Mouse (Mus musculus) intestine, embryonic 14.5 days (tissue): ENCODE data around the gene Gm10139. TPM values are rescaled to one million over a fixed set of nuclear protein-coding genes. Genes with fewer than 3 reads are reported as not detected.
"Not testable (repeated sequence)": the region's sequence is repeated elsewhere in the genome, so short reads cannot be mapped to it uniquely, and the experiment has no call there.

Experiments used
- ATAC-seq: fragments of 200-750 bp; cut with Nextera tagmentation; replicated peaks from 2 replicates; pipeline ENCODE4 v1.8.0; 2017; ENCODE audit warnings: low read depth, moderate number of reproducible peaks, moderate TSS enrichment, moderate library complexity; ENCODE audit not compliant: low FRiP score, low TSS enrichment
- DNase-seq: peaks from one replicate; pipeline ENCODE4 v3.0.0-alpha.2; 2018; ENCODE audit warnings: low spot score
- H3K27ac ChIP-seq: fragments of 300-500 bp; sonication (generic); 2 replicates; pipeline ENCODE4 v1.5.1; 2014; ENCODE audit warnings: low read depth, mild to moderate bottlenecking, control low read depth
- H3K27me3 ChIP-seq: fragments of 300-500 bp; sonication (generic); replicated peaks from 2 replicates; pipeline ENCODE4 v1.6.1; 2014; ENCODE audit warnings: low read length, control low read depth; ENCODE audit not compliant: control insufficient read depth, insufficient read depth
- H3K36me3 ChIP-seq: fragments of 300-500 bp; sonication (generic); 2 replicates; pipeline ENCODE4 v1.6.1; 2014; ENCODE audit warnings: low read length, control low read depth; ENCODE audit not compliant: control insufficient read depth, insufficient read depth
- H3K4me1 ChIP-seq: fragments of 300-500 bp; sonication (generic); replicated peaks from 2 replicates; pipeline ENCODE4 v1.6.1; 2014; ENCODE audit warnings: low read length, control low read depth, mixed read lengths; ENCODE audit not compliant: control insufficient read depth, insufficient read depth
- H3K4me2 ChIP-seq: fragments of 300-500 bp; sonication (generic); 2 replicates; pipeline ENCODE4 v1.6.1; 2014; ENCODE audit warnings: low read length
- H3K4me3 ChIP-seq: fragments of 300-500 bp; sonication (generic); 2 replicates; pipeline ENCODE4 v1.5.1; 2014; ENCODE audit warnings: low read depth, low read length, control low read depth, mixed read lengths
- H3K9ac ChIP-seq: fragments of 300-500 bp; sonication (generic); 2 replicates; pipeline ENCODE4 v1.6.1; 2014; ENCODE audit warnings: mild to moderate bottlenecking, low read length
- H3K9me3 ChIP-seq: fragments of 300-500 bp; sonication (generic); 2 replicates; pipeline ENCODE4 v1.6.1; 2016; ENCODE audit warnings: low read length, control low read depth; ENCODE audit not compliant: control insufficient read depth
- WGBS: fragments of 180-500 bp; shearing (Covaris S2); extraction: QIAGEN DNeasy Blood & Tissue Kit; methylation state at CpG from one replicate; pipeline ENCODE4 v1.1.7; 2014; 5-methylcytosine and 5-hydroxymethylcytosine counted together
- polyA plus RNA-seq: library from polyadenylated mRNA; unstranded; fragments of >200 nt; fragmentation: Nextera tagmentation; extraction: Ambion mirVana; gene quantifications from 2 replicates; pipeline ENCODE4 v1.2.1, GENCODE M21; 2014

The Gm10139 gene
- not detected in 2 replicates for polyA plus RNA-seq

GRCm38 (mm10) chr13:65512378-65512777 is at the start of gene Gm10139:
TSS of gene Gm10139 (plus strand) at chr13:65512678.
- H3K4me2 ChIP-seq, H3K9me3 ChIP-seq, H3K9ac ChIP-seq, H3K4me1 ChIP-seq, H3K4me3 ChIP-seq, H3K27ac ChIP-seq, H3K36me3 ChIP-seq, DNase-seq, ATAC-seq, H3K27me3 ChIP-seq: not testable (repeated sequence)
- whole genome bisulfite sequencing, result 43% methylated on average over 1 of the region's 3 CpGs

GRCm38 (mm10) chr13:65557636-65558035 is 45.2 kb downstream of the Gm10139 start:
- ATAC-seq, H3K27ac ChIP-seq, H3K36me3 ChIP-seq, H3K4me2 ChIP-seq, H3K9me3 ChIP-seq, H3K4me3 ChIP-seq, H3K9ac ChIP-seq, H3K27me3 ChIP-seq, H3K4me1 ChIP-seq, DNase-seq: not testable (repeated sequence)
- WGBS, result 70% methylated on average over 4 of the region's 4 CpGs

Other genes starting within 250 kb of the Gm10139 start
- 17.1 and 18.2 TPM in 2 replicates for gene Zfp369, start 233.9 kb upstream of the Gm10139 start, polyA plus RNA-seq